Mouse (Mus musculus) thymus, postnatal 0 days (tissue): ENCODE results near the gene Zfand2a. TPM values are rescaled to one million over a fixed set of nuclear protein-coding genes. Genes with fewer than 3 reads are reported as not detected.

ENCODE experiments used
- DNase-seq: peaks from one replicate; pipeline ENCODE4 v3.0.0-alpha.2; 2015; ENCODE audit warnings: low spot score
- polyA plus RNA-seq: library from polyadenylated mRNA; unstranded; fragments of >200 nt; fragmentation: Nextera tagmentation; extraction: Ambion mirVana; gene quantifications from 2 replicates; pipeline ENCODE4 v1.2.1, GENCODE M21; 2015

Zfand2a gene
- polyA plus RNA-seq = 4.7 and 4.8 TPM in 2 replicates

GRCm38 (mm10) chr5:139484185-139484814 is at the start of gene Zfand2a:
Gene Zfand2a (minus strand): TSS chr5:139484549.
- peak; percentile 100 for DNase-seq

GRCm38 (mm10) chr5:139528851-139529250 is 44.5 kb upstream of the Zfand2a start:
- no peak for DNase-seq

- DNase-seq = no peak
Measured at GRCm38 (mm10) chr5:139521987-139522386, 37.6 kb upstream of the Zfand2a start.

GRCm38 (mm10) chr5:139520069-139520834 is 35.9 kb upstream of the Zfand2a start:
- DNase-seq = no peak

- DNase-seq = no peak
Measured at GRCm38 (mm10) chr5:139516281-139516680, 31.9 kb upstream of the Zfand2a start.

- DNase-seq = no peak
Measured at GRCm38 (mm10) chr5:139512201-139512600, 27.9 kb upstream of the Zfand2a start.

GRCm38 (mm10) chr5:139510682-139511366 is 26.5 kb upstream of the Zfand2a start:
- DNase-seq = peak; percentile 27

GRCm38 (mm10) chr5:139506207-139506606 is 21.9 kb upstream of the Zfand2a start:
- peak; percentile 15 for DNase-seq

- peak; percentile 74 for DNase-seq
Measured at GRCm38 (mm10) chr5:139505073-139505606, 20.8 kb upstream of the Zfand2a start.

GRCm38 (mm10) chr5:139502281-139502680 is 17.9 kb upstream of the Zfand2a start:
- no peak for DNase-seq

- no peak for DNase-seq
Measured at GRCm38 (mm10) chr5:139498791-139499190, 14.4 kb upstream of the Zfand2a start.

- DNase-seq = no peak
Measured at GRCm38 (mm10) chr5:139496939-139497338, 12.6 kb upstream of the Zfand2a start.

- peak; percentile 8 for DNase-seq
Measured at GRCm38 (mm10) chr5:139495019-139495669, 10.8 kb upstream of the Zfand2a start.

- DNase-seq = no peak
Measured at GRCm38 (mm10) chr5:139493690-139494089, 9.3 kb upstream of the Zfand2a start.

- no peak for DNase-seq
Measured at GRCm38 (mm10) chr5:139491348-139491747, 7.0 kb upstream of the Zfand2a start.

GRCm38 (mm10) chr5:139490131-139490530 is 5.8 kb upstream of the Zfand2a start:
- DNase-seq = no peak

GRCm38 (mm10) chr5:139483171-139483848 is 1.0 kb downstream of the Zfand2a start:
- DNase-seq = peak; percentile 19

GRCm38 (mm10) chr5:139480406-139480805 is 3.9 kb downstream of the Zfand2a start:
- DNase-seq = no peak

- no peak for DNase-seq
Measured at GRCm38 (mm10) chr5:139479088-139479487, 5.3 kb downstream of the Zfand2a start.

GRCm38 (mm10) chr5:139474741-139475140 is 9.6 kb downstream of the Zfand2a start:
- no peak for DNase-seq

GRCm38 (mm10) chr5:139467998-139468397 is 16.4 kb downstream of the Zfand2a start:
- peak; percentile 34 for DNase-seq
